Mouse (Mus musculus): ENCODE measurements at regions not wholly inside any gene's neighbourhood (a gene's known extent, or its start where the extent isn't known, plus 50 kb on each side); places are given as distances from the start of the nearest gene placed in this dataset.

DNA sequence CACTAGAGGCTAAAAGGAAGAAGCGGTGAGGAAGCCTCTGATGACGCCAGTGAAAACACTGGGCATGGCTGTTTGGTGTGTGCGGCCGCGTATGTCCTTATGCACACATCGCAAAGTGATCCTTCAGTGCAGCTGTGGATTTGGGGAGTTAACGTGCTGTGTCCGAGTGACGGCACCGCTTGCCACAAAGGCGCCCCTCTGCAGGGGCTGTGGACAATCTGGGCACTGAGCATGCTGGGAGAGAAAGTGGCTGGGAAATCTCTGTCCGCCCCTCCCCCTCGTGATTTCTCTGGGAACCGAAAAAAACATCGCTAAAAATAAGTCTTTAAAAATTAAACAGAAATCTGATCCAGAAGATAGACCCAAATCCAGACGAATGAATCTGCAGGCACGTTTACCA lies 267.8 kb upstream of the Tbx3 start:
- no peak for DNase-seq

DNA sequence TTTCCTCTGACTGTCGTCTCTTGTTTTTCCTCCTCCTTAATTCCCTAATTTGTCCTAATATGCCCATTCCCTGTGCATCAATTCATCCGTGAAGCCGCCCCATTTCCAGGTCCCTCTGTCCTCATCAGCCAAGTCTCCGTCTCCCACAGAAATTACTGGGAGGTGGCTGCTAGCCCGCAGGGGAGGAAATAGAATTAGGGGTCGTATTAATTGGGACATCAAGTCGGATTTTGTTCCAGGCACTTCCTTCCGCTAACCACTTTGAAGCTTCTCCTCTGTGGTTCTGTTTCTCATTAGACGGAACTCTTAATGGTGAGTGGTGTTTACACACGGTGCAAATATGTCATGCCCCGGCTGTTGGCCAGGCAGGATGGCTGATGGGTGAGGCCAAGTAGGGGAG lies 259.5 kb upstream of the Tbx3 start:
- DNase-seq = no peak

DNA sequence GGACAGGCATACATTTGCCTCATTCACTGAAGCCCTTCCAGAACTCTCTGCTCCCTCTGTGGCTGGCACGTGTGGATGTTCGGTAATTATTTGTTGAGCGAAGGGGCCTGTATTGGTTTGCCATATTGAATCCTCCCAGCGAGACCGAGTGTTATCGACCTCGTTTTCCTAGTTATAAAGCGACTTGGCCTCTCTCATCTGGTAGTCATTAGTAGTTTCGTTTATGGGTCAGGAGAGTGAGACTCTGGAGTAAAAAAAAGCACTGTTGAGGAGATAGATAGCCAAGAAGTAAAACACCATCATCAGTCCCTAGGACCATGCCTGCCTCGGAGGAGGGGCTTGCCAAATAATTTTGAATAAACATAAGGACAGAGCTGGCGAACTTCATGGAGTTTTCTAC lies 254.6 kb upstream of the Tbx3 start:
- DNase-seq = no peak

GRCm38 (mm10) chr5:119418486-119418885 lies 252.0 kb upstream of the Tbx3 start:
- no peak for DNase-seq

GRCm38 (mm10) chr5:119427511-119428019 lies 242.9 kb upstream of the Tbx3 start:
- DNase-seq = no peak

DNA sequence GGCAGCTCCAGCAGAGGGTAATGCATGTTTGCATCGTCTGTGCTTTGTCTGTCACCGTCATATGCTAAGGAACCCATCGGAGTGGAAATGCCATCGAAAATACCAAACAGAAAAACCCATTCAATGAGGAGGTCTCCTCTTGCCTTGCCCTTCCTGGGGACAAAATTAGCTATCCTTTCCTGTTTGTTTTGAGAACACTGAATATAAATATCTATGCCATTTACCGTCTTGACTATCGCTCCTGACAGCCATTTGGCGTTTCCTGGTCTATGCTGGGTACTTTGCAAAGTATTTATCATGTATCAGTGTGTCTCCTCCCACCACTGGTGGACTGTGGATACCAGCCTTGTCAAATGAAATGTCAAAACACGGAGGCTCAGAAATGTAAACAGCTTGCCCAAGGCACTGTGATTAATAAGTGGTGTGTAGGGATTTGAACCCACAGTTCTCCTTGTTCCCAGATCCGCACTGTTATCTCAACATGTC lies 239.2 kb upstream of the Tbx3 start:
- no peak for DNase-seq

GRCm38 (mm10) chr5:119434572-119434971 lies 235.9 kb upstream of the Tbx3 start:
- no peak for DNase-seq

DNA sequence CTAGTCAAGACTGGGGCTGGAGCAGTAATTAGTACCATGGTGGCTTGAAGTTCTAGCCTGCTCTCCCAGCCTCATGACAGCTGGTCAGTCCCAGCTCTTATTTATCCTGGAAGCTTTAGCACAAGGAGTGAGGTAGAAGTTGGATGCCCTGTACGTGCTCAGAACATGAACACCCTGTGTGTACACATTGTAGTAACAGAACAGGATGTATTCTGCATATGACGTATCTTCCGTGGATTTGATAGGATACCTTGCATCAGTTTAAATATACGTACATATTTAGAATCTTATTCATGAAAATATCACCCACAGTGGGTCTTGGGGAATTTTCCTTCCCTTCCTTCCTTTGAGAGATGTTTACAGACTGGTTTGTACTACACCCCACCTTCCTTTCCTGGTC lies 222.0 kb upstream of the Tbx3 start:
- DNase-seq = no peak

DNA sequence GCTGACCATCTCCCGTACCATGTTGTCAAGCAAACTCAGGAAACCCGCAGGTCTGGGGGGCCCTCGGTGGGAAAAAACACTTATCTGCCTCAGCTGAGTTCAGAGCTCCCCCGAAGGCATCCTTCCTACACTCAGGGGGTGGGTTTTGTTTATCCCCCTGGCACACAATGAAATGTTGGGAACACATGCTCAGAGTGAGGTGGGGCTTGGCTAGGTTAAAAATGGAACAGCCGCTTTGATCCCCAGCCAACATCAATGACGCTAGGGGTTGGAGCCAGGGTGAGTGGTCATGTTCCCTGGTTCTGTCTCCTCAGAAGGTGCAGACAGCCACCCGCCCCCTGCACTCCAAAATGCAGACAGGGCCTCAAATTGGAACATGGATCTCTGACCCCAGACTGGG lies 221.3 kb upstream of the Tbx3 start:
- peak; percentile 59 for DNase-seq

DNA sequence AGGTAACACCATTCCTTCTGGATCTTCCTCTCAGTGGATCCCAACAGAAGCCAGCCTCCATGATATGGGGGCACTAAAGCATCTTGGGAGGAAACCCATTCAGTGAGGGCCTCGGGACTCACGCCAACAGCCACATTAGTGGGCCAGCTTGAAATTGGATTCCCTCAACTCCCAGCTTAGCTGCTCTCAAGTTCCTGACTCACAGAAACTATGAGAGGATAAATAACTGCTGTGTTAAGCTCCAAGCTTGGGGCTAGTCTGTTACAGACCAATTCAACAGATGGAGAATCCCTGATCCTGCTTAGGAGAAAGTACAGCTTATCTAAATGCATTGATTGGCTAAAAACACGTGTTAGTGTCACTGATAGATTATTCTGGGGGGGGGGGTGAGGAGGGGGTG lies 210.7 kb upstream of the Tbx3 start:
- no peak for DNase-seq

GRCm38 (mm10) chr5:119462659-119463530 lies 207.6 kb upstream of the Tbx3 start:
- DNase-seq = peak; percentile 8

DNA sequence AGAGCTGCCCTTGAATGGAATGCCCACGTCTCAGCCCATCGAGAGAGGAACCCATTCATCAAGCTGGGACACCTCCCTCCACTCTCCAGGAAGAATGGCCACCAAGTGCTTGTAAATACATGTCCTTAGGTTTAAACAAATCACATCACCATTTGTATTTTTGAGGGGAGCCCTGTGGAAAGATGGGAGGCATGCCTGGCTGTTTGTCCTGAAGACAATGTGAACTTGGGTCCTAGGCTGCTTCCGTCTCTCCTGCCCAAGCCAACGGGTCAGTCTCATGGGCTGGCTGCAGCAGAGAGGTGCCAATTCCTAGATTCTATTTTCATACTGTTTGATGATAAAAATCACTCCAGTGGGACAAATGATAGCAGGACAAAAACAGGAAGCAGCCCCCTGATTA lies 205.9 kb upstream of the Tbx3 start:
- DNase-seq = no peak

- peak; percentile 70 for DNase-seq
Observed at GRCm38 (mm10) chr5:119467346-119468085, 203.0 kb upstream of the Tbx3 start.

DNA sequence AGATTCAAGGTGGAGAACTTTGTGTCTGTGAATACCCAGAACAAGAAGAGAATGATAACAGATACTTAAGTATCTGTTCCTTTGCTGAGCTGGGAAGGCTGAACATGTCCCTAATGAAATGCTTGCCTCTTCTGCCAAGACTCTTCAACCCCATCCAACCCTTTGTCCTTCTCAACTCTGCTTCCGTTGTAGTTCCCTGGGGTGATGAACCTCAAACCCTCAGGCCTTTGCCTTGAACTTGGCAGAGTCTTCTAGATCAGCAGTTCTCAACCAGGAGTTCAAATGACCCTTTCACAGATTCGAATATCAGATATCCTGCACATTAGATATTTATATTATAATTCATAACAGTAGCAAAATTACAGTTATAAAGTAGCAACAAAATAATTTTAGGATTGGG lies 192.5 kb upstream of the Tbx3 start:
- no peak for DNase-seq

DNA sequence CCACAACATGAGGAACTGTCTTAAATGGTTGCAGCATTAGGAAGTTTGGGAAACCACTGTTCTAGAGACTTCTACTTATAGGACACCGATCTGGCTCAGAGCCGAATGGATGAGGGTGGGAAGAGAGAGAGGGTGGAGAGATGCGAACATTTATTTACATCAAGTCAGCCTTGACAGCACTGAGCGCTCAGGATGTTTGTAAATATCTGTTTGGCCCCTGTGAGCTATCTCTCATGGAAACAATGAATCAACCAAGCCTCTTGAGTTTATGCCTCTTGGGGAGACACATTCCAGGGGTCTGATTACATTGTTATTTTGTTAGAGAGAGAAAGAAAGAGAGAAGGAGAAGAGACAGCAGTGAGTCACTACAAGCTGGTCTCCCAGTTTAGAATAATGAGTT lies 192.1 kb upstream of the Tbx3 start:
- no peak for DNase-seq

GRCm38 (mm10) chr5:119480191-119481190 lies 190.0 kb upstream of the Tbx3 start:
- DNase-seq = peak; percentile 11

DNA sequence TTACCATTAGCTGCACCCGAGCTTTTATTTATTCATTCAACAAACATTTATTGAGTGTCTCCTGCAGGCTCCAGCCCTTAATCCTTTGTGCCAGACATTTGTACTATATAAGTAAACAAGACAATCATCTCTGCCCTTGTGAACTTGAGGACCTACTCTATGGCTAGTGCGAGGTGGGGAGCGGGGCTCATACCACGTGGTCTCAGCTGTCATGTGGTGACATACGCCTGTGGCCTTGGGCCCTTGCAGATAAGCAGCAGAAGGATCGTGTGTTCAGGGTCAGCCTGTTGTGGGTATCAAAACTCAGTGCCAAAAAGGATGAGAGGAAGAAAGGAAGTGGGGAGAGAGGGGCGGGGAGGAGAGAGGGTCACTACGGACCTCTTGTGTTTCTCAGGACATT lies 186.8 kb upstream of the Tbx3 start:
- DNase-seq = peak; percentile 52

DNA sequence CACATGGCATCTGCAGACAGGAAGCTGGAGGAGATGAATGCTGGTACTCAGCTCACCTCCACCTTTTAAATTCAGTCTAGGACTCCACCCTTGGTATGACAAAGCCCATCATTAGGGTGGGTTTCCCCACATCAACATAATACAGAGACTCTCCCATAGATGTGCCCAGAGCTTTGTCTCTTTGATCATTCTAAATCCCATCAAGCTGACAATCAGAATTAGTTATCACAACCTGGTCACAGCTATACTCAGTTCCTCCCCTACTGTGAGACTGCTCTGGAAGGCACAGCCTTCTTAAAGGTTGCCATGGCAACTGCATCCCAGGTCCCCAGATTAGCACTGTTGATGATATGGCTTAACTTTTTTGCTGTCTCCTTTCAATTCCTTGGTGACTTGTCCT lies 184.3 kb upstream of the Tbx3 start:
- DNase-seq = no peak

GRCm38 (mm10) chr5:119487184-119487583 lies 183.3 kb upstream of the Tbx3 start:
- DNase-seq = peak; percentile 11

DNA sequence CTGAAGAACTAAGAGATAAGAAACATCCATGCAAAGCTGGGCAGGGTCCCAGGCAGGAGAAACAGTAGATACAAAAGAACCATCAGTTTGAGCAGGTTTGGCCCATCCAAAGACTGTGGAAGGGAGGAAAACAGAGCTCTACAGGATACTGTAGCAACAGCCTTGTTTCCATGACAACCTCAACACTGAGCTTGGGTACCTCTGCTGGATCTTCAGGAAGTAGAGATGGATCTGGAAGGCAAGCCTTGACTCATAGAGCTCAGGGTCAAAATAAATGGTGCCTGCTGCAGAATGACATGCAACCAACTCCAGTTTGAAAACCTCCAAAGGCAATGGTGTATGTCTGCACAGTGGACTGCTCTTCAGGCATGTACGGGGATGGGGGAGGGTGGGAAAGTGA lies 173.0 kb upstream of the Tbx3 start:
- DNase-seq = no peak

- DNase-seq = no peak
Observed at GRCm38 (mm10) chr5:119498431-119498830, 172.0 kb upstream of the Tbx3 start.

DNA sequence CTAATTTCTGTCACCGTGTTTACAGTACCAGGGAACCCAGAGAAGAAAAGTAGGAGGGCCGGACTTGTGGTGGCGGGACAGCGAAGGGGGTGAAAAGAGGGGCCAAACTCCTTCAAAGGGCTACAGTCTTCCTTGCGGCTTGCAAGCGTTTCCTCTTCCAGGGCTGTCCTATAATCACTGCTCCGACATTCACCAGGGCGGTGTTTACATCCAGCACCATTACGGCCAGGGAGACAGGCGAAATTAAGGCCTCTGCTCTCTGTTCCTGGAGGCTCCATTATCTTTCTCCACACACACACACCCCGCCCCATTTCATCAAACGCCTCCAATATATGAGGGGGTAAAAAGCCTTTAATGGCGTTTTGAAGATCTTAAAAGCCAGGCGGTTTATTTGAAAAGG lies 162.8 kb upstream of the Tbx3 start:
- DNase-seq = no peak

Measured in adrenal gland, postnatal 14 days (tissue).